Mouse (Mus musculus): ENCODE results near the gene A030003K21Rik.

- TF ChIP-seq CTCF (IDR thresholded peaks at IDR 0.05; ENCODE audit: borderline replicate concordance, extremely low read depth, insufficient read depth, insufficient read length): no peak
- TF ChIP-seq POLR2A (IDR thresholded peaks at IDR 0.05; ENCODE audit: borderline replicate concordance, extremely low read depth, insufficient read depth, insufficient read length, poor library complexity, severe bottlenecking): no peak
Observed at GRCm38 (mm10) chr1:82966413-82966812, 23.2 kb upstream of the A030003K21Rik start.

Measured in brain, embryonic 14.5 days (tissue).